Comparison of ENCODE assay signal across 1 mouse cellular context in the genomic region with DNA sequence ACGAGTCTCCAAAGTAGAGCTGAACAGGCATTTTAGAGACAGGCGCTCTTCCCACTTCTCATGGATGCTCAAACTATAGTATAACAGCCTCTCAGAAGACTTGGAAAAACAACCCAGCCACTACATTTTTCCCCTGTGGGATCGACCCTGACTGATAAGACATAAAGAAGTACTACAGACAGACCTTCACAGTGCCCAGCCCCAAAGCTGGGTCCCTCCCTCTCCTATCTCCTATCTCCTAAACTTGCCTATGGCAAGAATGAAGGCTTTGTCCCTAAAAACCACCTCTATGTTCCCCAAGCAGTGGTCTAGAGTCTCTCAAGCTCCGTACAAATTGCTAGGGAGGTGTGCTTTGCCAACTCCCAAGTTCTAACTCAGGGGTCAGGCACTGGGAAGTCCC.
A peak's percentile ranks its signal among the peaks of the same experiment; 100 is the strongest.
TF ChIP-seq lines count a peak whose summit lies in the region.

No protein-coding gene starts in this region.

TF ChIP-seq in MEL, 35 proteins besides CTCF, POLR2A, EP300 and RAD21:
- TF ChIP-seq KAT2A (conservative IDR thresholded peaks at IDR 0.05; ENCODE audit: low read depth, low read length) (no peak), POLR2AphosphoS2 (IDR thresholded peaks at IDR 0.05; ENCODE audit: low read length) (no peak), ZC3H11A (IDR thresholded peaks at IDR 0.05; ENCODE audit: low read depth, low read length) (0 out of 2 replicates have a peak, but pooled peaks have one; percentile 1), ETS1 (IDR thresholded peaks at IDR 0.05; ENCODE audit: low read depth, low read length) (no peak), MAFK (IDR thresholded peaks at IDR 0.05; ENCODE audit: borderline replicate concordance, low read depth, low read length) (no peak)
